ENCODE assay signal across 8 mouse cellular contexts in genomic region chr7:30170283-30170951, GRCm38 (mm10). TPM values are rescaled to one million over a fixed set of nuclear protein-coding genes. Genes with fewer than 3 reads are reported as not detected.
A peak's percentile ranks its signal among the peaks of the same experiment; 100 is the strongest.
DNase-seq lines count a peak whose midpoint lies in the region; ATAC-seq and TF ChIP-seq lines count a peak whose summit lies in the region.
"Had no signal": no experiment of that assay in that cellular context is flagged by ENCODE, and none has a peak within 500 bp of the region (broad histone marks: within the 10 kb centered on the region; RNA-seq: fewer than 3 reads in every experiment).

No protein-coding gene starts in this region.

- peak overlapping the region; percentile 90 for H3K4me3 ChIP-seq in testis, adult 2 months (ENCODE audit: control insufficient read depth, low read depth, low read length)
- peak overlapping the region; percentile 69 for H3K4me3 ChIP-seq in forebrain, embryonic 12.5 days (replicated peaks)
- H3K4me3 ChIP-seq in liver, embryonic 12.5 days, result peak overlapping the region; percentile 80

- H3K9me3 ChIP-seq in forebrain, embryonic 12.5 days, result peaks cover 28% of the 10 kb centered on the region
- peaks cover 7% of the 10 kb centered on the region; the same call in 1 of the 2 replicates for H3K9me3 ChIP-seq in liver, embryonic 12.5 days (replicated peaks)

- H3K9ac ChIP-seq in forebrain, embryonic 12.5 days, result peak overlapping the region; percentile 78
- H3K9ac ChIP-seq in liver, embryonic 12.5 days, result peak overlapping the region; percentile 85

- no peak overlapping the region; the same call in 1 of the 2 replicates for H3K27ac ChIP-seq in testis, adult 2 months (ENCODE audit: control insufficient read depth, insufficient read depth, low read depth, low read length)
- H3K27ac ChIP-seq in forebrain, embryonic 12.5 days, result no peak overlapping the region
- peak overlapping the region; percentile 62 for H3K27ac ChIP-seq in liver, embryonic 12.5 days

- H3K4me2 ChIP-seq in forebrain, embryonic 12.5 days, result peak overlapping the region; percentile 70
- peak overlapping the region; percentile 75 for H3K4me2 ChIP-seq in liver, embryonic 12.5 days

- H3K4me1 ChIP-seq in testis, adult 2 months (ENCODE audit: control insufficient read depth, insufficient read depth, low read length), result peaks cover 4% of the 10 kb centered on the region; the same call in 1 of the 2 replicates
- H3K4me1 ChIP-seq in forebrain, embryonic 12.5 days, result peaks cover 12% of the 10 kb centered on the region
- H3K4me1 ChIP-seq in liver, embryonic 12.5 days, result peaks cover 19% of the 10 kb centered on the region

- no peaks in the 10 kb centered on the region for H3K36me3 ChIP-seq in testis, adult 2 months (ENCODE audit: control insufficient read depth, insufficient read depth, low read length)
- H3K36me3 ChIP-seq in forebrain, embryonic 12.5 days (replicated peaks), result peaks cover 25% of the 10 kb centered on the region
- peaks cover 25% of the 10 kb centered on the region for H3K36me3 ChIP-seq in liver, embryonic 12.5 days

- no peak for TF ChIP-seq CTCF in testis, adult 2 months (IDR thresholded peaks at IDR 0.05; ENCODE audit: control insufficient read depth, insufficient read depth, insufficient replicate concordance, low read depth, low read length)

- 29% methylated on average over 11 of the region's 11 CpGs for WGBS in forebrain, embryonic 12.5 days
- WGBS in liver, embryonic 12.5 days (ENCODE audit: insufficient replicate concordance), result 22% methylated on average over 11 of the region's 11 CpGs

- no peak for DNase-seq in testis, postnatal 14 days (ENCODE audit: low spot score)
- DNase-seq in telencephalon, adult 2 months (ENCODE audit: low read depth, low spot score), result peak; percentile 9
- no peak for DNase-seq in left cerebral cortex, adult 8-10 months (ENCODE audit: low spot score in 2 of 2)
- DNase-seq in kidney, postnatal 14 days, result no peak

- TF ChIP-seq POLR2A in testis, adult 2 months (IDR thresholded peaks at IDR 0.05; ENCODE audit: control insufficient read depth, low read depth, low read length), result no peak

- no peaks in the 10 kb centered on the region for H3K27me3 ChIP-seq in testis, adult 2 months (ENCODE audit: control insufficient read depth, insufficient read depth, low read length)
- no peaks in the 10 kb centered on the region for H3K27me3 ChIP-seq in forebrain, embryonic 12.5 days
- H3K27me3 ChIP-seq in liver, embryonic 12.5 days (replicated peaks), result no peaks in the 10 kb centered on the region

- peak; percentile 39; the same call in 1 of the 2 replicates for ATAC-seq in forebrain, embryonic 12.5 days (ENCODE audit: low FRiP score)
- ATAC-seq in liver, embryonic 12.5 days, result peak; percentile 27; the same call in 1 of the 2 replicates

RNA-seq across cellular contexts. Expression of gene Zfp146, which starts 0.9 kb away (rescaled TPM):
- 5.8 and 6.4 TPM in 2 replicates for polyA plus RNA-seq in testis, adult 2 months (2012; rRNA removed)
- polyA plus RNA-seq in forebrain, embryonic 12.5 days (2016; fragmentation: Nextera tagmentation; extraction: Ambion mirVana), result 23.6 and 25.8 TPM in 2 replicates
- 6.8 and 6.9 TPM in 2 replicates for polyA plus RNA-seq in liver, embryonic 12.5 days (2016; fragmentation: Nextera tagmentation; extraction: Ambion mirVana)
- 10 to 100 TPM; 45.6 to 47.7 (median 46.7) TPM for total RNA-seq in left cerebral cortex, adult 8-10 months (2022)

RNA-seq across cellular contexts. Expression of gene Cox7a1, which starts 13.5 kb away (rescaled TPM):
- 4.0 and 5.2 TPM in 2 replicates for polyA plus RNA-seq in testis, adult 2 months (2012; rRNA removed)
- 3.0 and 3.7 TPM in 2 replicates for polyA plus RNA-seq in forebrain, embryonic 12.5 days (2016; fragmentation: Nextera tagmentation; extraction: Ambion mirVana)
- 4.4 and 6.2 TPM in 2 replicates for polyA plus RNA-seq in liver, embryonic 12.5 days (2016; fragmentation: Nextera tagmentation; extraction: Ambion mirVana)
- 1 to 10 TPM; 3.7 to 9.1 (median 5.7) TPM for total RNA-seq in left cerebral cortex, adult 8-10 months (2022)
- total RNA-seq: neutrophil, adult 5-6 weeks had no signal

RNA-seq across cellular contexts. Expression of gene Capns1, which starts 28.2 kb away (rescaled TPM):
- polyA plus RNA-seq in testis, adult 2 months (2012; rRNA removed), result 562 and 592 TPM in 2 replicates
- polyA plus RNA-seq in forebrain, embryonic 12.5 days (2016; fragmentation: Nextera tagmentation; extraction: Ambion mirVana), result 44.5 and 51.3 TPM in 2 replicates
- 42.6 and 49.2 TPM in 2 replicates for polyA plus RNA-seq in liver, embryonic 12.5 days (2016; fragmentation: Nextera tagmentation; extraction: Ambion mirVana)
- total RNA-seq in left cerebral cortex, adult 8-10 months (2022), result 100 to 1,000 TPM; 173 to 205 (median 180) TPM

RNA-seq across cellular contexts. Expression of gene Zfp382, which starts 48.7 kb away (rescaled TPM):
- 3.7 and 4.9 TPM in 2 replicates for polyA plus RNA-seq in testis, adult 2 months (2012; rRNA removed)
- polyA plus RNA-seq in forebrain, embryonic 12.5 days (2016; fragmentation: Nextera tagmentation; extraction: Ambion mirVana), result 16.1 and 21.2 TPM in 2 replicates
- 2.5 and 3.0 TPM in 2 replicates for polyA plus RNA-seq in liver, embryonic 12.5 days (2016; fragmentation: Nextera tagmentation; extraction: Ambion mirVana)
- 10 to 100 TPM; 28.9 to 31.5 (median 30.1) TPM for total RNA-seq in left cerebral cortex, adult 8-10 months (2022)

Comparison
In these comparisons a context has a peak if more than half of its experiments do, and no peak if none do; other contexts are left out.
1. RNA of gene Capns1, which starts 28.2 kb away (polyA plus RNA-seq): 562 to 592 TPM in testis, adult 2 months; 44.5 to 51.3 TPM in forebrain, embryonic 12.5 days and 42.6 to 49.2 TPM in liver, embryonic 12.5 days; every median in the first group is over 10 times any median in the second.
2. Peak in every context shown above with its lines, with median percentiles within 50 percentile points of each other: H3K4me3 ChIP-seq.